Mouse (Mus musculus) lung, postnatal 36 days (tissue): Measurements from ENCODE around the gene Inip.

ENCODE experiments used
- DNase-seq: peaks from one replicate; pipeline ENCODE4 v3.0.0; 2022; ENCODE audit warnings: mixed read lengths

Gene Inip

GRCm38 (mm10) chr4:59801489-59801888, at the start of gene Inip:
Inip (minus strand) TSS chr4:59801589.
- no peak for DNase-seq

GRCm38 (mm10) chr4:59850181-59850580, 48.8 kb upstream of the Inip start:
- peak; percentile 88 for DNase-seq

DNA sequence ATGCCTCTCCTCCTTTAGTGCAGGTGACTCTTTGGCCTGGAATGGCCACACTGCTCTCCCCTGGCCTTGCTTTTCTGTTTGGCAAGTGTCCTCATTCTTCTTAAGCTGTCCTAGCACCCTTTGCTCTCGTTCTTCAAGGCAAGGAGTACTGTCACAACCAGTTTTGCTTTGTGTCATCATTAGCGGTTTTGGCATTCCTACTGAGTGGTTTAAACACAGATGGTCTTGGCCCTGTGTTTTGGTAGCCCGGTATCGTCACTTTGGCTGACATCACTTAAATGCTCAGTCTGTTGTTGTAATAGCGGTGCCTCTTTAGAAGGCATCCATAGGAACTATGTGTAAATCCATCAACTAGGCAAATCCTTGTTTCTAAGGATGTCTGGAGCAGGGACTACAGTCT, 46.1 kb upstream of the Inip start:
- DNase-seq, result no peak

DNA sequence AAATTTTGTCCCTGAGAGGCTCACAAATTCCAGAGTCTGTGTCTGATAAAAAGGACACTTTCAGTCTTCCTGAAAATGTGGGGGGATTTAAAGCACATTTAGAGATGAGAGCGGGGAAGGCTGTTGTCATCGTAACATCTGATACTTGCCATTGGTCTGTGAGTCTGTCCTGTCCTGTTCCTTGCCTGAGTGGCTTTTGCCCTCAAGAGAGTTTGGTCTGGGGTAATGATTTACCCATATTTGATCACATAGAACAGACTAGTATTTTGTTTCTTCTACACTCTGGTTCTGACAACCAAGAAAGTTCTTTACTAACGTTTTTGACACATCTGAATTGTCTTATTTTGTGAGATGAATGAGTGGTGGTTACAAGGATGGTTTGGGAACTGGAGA, 43.9 kb upstream of the Inip start:
- no peak for DNase-seq

- no peak for DNase-seq
These were observed 43.3 kb upstream of the Inip start for GRCm38 (mm10) chr4:59844460-59845244.

GRCm38 (mm10) chr4:59837659-59838058, 36.3 kb upstream of the Inip start:
- DNase-seq, result peak; percentile 73

DNA sequence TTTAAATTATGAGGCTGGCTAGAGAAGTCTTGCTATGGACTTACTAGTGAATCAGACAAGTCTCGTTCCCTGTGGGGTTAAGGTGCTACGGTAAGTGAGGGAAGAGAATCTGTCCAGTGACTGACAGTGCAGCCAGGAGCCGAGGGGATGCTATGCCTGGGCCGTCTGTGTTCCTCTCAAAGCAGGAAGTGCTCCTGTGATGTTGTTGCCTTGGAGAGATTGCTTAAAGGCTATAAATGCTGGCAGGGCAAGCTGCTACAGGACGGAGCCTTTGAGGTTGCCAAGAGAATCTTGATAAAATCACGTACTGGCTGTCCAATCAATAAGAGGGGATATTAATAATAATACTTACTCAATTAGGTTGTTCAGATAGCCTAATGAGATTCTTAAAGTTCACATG, 31.4 kb upstream of the Inip start:
- DNase-seq, result no peak

DNA sequence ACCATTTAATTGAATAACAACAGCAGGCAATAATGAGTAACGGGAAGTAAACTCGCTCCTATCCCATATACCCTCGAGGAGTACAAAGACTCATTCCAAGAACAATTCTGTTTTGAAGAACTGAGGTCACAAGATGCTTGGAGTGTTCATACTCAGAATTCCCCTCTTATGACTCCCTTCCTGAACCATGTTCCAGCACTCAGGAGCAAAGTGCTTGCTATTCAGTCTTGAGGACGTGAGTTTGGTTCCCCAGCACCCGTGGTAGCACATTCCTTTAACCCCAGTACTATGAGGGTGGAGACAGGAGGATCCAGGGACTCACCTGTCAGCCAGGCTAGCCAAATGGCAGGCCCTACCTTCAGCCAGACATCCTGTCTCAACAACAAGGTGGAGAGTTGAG, 29.6 kb upstream of the Inip start:
- DNase-seq, result peak; percentile 74

DNA sequence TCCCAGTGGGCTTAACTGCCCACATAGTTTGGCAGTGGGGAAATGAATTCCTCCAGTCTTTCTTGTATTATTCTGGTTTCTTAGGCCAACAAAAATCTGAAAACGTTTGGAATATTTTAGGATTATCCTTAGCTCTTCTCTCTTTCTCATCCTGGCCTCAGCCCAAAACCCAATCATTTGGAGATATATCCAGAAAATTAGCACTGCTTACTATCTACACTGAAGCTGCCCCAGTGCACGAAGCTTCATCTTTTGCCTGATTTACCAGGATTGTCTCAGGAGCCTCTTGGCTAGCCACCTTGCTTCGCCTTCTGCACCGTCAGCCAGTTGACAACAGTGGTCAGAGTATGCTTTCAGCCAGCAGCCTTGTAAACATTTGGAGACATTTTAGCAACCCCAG, 27.7 kb upstream of the Inip start:
- DNase-seq, result no peak

GRCm38 (mm10) chr4:59826381-59826780, 25.0 kb upstream of the Inip start:
- no peak for DNase-seq

- no peak for DNase-seq
These were observed 24.2 kb upstream of the Inip start for GRCm38 (mm10) chr4:59825634-59826033.

DNA sequence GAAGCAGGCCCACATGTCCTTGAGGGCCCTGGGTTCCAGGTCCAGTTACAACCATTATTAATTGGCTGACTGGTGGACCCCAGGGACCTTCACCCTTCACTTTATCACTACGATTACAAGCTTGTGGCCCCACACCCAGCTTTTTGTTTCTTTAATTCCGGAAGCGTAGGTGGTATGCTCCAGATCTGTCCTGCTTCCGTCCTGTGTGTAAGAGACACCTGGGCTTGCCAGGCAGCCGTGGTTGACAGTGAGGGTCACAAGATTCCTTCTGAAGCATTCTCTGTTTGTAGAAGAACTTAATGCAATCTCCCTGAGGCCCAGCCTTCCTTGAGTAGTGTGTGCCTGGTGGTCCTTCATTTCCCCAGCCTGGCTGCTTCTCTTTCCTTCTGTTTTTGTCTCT, 23.5 kb upstream of the Inip start:
- no peak for DNase-seq

GRCm38 (mm10) chr4:59823470-59823869, 22.1 kb upstream of the Inip start:
- DNase-seq, result peak; percentile 43

GRCm38 (mm10) chr4:59822119-59822518, 20.7 kb upstream of the Inip start:
- DNase-seq, result peak; percentile 67

DNA sequence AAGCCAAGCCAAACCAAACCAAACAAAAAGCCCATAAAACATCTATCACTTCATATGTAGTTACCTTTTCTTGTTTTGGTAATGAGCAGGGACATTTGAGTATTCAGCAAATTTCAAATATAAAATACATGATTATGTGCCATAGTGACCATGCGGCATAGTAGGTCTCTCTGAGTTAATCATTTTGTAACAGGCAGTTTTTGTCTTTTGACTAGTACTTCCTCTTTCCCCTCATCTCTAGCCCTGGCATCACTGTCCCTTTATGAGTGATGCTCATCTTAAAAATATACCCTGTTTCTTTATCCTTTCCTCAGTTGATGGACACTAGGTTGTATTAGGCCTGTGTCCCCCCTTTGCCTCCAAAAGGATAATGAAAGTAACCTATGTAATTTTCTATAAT, 20.1 kb upstream of the Inip start:
- DNase-seq, result no peak

- peak; percentile 75 for DNase-seq
These were observed 18.2 kb upstream of the Inip start for GRCm38 (mm10) chr4:59819477-59820022.

DNA sequence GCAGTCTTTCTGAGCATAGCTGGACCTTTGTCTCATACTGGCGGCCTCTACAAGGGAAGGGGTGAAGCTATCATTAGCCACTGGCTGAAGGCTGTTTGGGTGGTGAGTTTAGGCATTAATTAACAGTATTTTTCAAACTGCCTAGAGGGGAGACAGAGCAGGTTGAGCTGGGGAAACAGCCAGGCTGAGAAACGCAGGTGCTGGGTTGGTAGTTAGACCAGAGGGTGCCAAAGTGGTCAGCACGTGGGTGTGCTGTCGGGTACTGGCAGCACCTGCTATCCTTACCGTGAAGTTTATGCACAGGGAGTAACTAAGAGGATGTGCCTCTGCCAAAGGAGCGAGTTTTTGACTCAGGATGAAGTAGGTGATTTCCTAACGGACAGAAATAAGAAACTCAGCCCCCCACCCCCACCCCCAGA, 17.7 kb upstream of the Inip start:
- no peak for DNase-seq

DNA sequence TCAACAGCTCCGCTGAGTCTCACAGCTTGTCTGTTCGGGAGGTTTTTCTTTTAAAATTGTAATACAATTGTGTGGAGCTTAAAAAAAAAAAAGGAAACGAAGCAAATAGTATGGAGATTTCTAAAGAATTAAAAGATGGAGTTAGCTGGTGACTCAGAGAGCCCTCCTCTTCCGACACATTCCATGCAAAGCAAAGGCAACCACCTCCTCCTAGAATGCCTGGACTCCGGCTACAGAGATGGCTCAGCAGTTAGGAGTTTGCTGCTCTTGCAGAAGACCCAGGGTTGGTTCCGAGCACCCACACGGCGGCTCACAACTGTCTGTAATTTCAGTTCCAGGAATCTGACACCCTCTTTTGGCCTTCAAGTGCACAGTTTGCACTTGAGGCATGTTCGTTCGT, 17.1 kb upstream of the Inip start:
- peak; percentile 24 for DNase-seq

DNA sequence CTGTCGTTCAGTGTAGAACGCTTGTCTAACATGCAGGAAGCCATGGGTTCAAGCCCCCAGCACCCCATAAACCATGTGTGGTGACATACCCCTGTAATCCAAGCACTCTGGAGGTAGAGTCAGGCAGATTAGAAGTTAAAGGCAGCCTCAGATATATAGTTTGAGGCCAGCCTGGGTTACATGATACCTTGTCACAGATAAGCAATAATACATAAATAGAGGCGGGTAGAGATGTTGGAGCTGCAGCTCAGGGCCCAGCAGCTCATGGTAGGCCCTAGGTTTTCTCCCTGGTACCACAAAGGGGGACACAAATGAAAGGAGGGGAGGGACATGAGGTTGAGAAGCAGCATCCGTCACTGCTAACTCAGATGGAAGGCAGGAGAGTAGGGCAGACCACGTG, 16.4 kb upstream of the Inip start:
- no peak for DNase-seq

GRCm38 (mm10) chr4:59816477-59816876, 15.1 kb upstream of the Inip start:
- peak; percentile 84 for DNase-seq

DNA sequence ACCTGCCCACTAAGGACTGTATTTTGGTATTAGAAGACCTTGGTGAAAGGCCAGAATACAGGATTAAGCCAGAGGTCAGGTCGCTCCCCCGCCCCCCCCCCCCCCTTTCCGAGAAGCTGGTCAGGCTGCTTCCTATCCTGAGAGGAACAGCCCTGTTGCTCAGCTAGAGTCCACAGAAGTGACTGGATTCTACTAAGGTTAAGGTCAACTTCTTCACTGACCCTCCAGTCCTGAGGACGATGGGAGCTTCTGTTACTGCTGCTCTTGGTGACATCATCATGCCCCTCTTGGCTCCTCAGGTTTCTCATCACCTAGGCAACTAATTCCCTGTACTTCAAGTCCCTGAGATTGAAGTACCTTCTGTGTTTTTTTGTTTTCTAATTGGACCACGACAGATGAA, 14.6 kb upstream of the Inip start:
- peak; percentile 49 for DNase-seq

DNA sequence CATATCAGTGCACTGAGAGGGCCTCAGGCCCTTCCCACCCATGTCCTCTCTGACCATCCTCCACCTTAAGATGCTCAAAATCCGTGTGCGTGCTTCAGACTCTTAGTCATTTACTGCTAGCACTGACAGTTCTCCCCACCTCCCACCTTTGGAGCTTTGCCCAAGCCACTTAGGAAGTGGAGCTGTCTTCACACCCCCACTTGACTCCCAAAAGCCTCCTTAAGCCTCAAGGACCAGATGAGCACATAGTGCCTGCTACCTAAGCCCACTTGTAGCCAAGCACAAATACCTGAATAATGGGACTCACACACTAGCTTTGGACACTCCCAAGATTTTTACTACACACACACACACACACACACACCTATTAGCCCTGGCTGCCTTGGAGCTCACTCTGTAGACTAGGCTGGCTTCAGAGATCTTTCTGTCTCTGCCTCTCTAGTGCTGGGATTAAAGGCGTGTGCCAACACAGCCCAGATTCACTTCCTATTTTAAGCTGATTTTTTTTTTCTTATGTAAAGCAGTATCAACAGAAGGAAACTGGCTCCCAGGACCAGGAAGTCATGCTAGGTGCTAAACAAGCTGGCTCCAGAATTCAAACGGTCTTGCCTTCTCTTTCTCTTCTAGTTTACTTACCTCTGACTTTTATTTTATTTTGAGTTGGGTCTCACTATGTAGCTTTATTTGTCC, 13.9 kb upstream of the Inip start:
- peak; percentile 94 for DNase-seq

DNA sequence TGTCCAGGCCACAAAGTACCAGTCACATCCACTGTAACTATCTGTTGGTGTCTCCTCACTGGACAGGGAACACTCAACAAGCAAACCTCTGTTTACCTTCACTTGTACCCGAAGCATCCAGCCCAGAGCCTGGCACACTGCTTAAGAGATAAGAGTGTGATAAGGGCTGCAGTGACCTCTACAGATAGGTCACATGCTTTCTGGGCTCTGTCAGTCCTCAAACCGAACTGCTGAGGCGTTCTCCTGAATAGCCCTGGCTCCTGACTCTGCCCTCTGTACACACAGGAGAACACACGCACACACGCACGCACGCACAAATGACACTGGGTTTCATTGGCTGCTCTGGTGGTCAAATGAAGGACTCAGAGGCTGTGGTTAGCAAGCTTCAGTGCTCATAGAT, 12.7 kb upstream of the Inip start:
- DNase-seq, result no peak

DNA sequence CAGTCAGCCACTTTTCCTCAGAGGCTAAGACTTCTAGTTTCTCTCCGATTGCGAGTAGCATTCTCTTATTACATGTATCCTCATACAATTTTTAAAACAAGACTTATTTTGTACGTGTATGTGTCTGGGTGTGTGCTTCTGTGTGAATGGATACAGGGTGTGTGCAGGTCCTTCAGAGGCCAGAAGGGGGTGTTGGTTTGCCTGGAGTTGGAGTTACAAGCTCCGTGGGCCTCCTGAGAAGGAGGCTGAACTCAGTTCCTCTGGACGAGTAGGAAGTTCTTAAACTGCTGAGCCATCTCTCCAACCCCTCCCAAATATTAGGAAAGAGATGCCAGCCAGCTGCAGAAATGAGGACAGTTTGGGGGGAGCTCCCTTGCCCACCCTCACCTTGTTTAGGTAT, 7.0 kb upstream of the Inip start:
- peak; percentile 65 for DNase-seq
